Mouse (Mus musculus) hindbrain, embryonic 14.5 days (tissue): ENCODE results near the gene Sarm1. TPM values are rescaled to one million over a fixed set of nuclear protein-coding genes. Genes with fewer than 3 reads are reported as not detected.

ENCODE experiments used
- ATAC-seq: fragments of 200-750 bp; cut with Nextera tagmentation; 2 replicates; pipeline ENCODE4 v1.8.0; 2017; ENCODE audit warnings: moderate number of reproducible peaks, mild to moderate bottlenecking, moderate TSS enrichment, moderate library complexity; ENCODE audit not compliant: low FRiP score
- DNase-seq: peaks from one replicate; pipeline ENCODE4 v3.0.0-alpha.2; 2015; ENCODE audit warnings: low spot score
- H3K27ac ChIP-seq: fragments of 300-500 bp; sonication (generic); 2 replicates; pipeline ENCODE4 v1.5.1; 2014; ENCODE audit warnings: mild to moderate bottlenecking, moderate library complexity
- H3K27me3 ChIP-seq: fragments of 300-500 bp; sonication (generic); 2 replicates; pipeline ENCODE4 v1.6.1; 2014; ENCODE audit warnings: mild to moderate bottlenecking, low read length, mixed read lengths; ENCODE audit not compliant: control insufficient read depth, insufficient read depth
- H3K36me3 ChIP-seq: fragments of 300-500 bp; sonication (generic); replicated peaks from 2 replicates; pipeline ENCODE4 v1.6.1; 2014; ENCODE audit not compliant: control insufficient read depth, insufficient read depth
- H3K4me1 ChIP-seq: fragments of 300-500 bp; sonication (generic); replicated peaks from 2 replicates; pipeline ENCODE4 v1.6.1; 2014; ENCODE audit warnings: antibody characterized with exemption, low read length, mixed read lengths; ENCODE audit not compliant: control insufficient read depth, insufficient read depth
- H3K4me2 ChIP-seq: fragments of 300-500 bp; sonication (generic); replicated peaks from 2 replicates; pipeline ENCODE4 v1.6.1; 2014; ENCODE audit warnings: mild to moderate bottlenecking, moderate library complexity
- H3K4me3 ChIP-seq: fragments of 300-500 bp; sonication (generic); replicated peaks from 2 replicates; pipeline ENCODE4 v1.5.1; 2014; ENCODE audit warnings: mild to moderate bottlenecking, low read length
- H3K9ac ChIP-seq: fragments of 300-500 bp; sonication (generic); 2 replicates; pipeline ENCODE4 v1.6.1; 2014
- H3K9me3 ChIP-seq: fragments of 300-500 bp; sonication (generic); 2 replicates; pipeline ENCODE4 v1.6.1; 2016; ENCODE audit warnings: low read length; ENCODE audit not compliant: control insufficient read depth
- WGBS: fragments of 180-500 bp; shearing (Covaris S2); extraction: QIAGEN DNeasy Blood & Tissue Kit; methylation state at CpG from one replicate; pipeline ENCODE4 v1.1.7; 2014; 5-methylcytosine and 5-hydroxymethylcytosine counted together
- polyA plus RNA-seq: library from polyadenylated mRNA; unstranded; fragments of >200 nt; fragmentation: Nextera tagmentation; extraction: Ambion mirVana; gene quantifications from 2 replicates; pipeline ENCODE4 v1.2.1, GENCODE M21; 2014

Sarm1 gene
- 52.0 and 55.1 TPM in 2 replicates for polyA plus RNA-seq

GRCm38 (mm10) chr11:78497544-78498522 is at the start of gene Sarm1:
Gene Sarm1 (minus strand): TSS chr11:78497754.
- Histone ChIP-seq H3K4me2 (peak within 1 kb of the TSS; percentile 79), H3K9me3 (no peaks in the 10 kb centered on the region), H3K27ac (peak within 1 kb of the TSS; percentile 94), H3K9ac (peak within 1 kb of the TSS; percentile 85), H3K4me1 (peaks cover 31% of the 10 kb centered on the region), H3K27me3 (peaks cover 7% of the 10 kb centered on the region; the same call in 1 of the 2 replicates), H3K36me3 (no peaks in the 10 kb centered on the region), H3K4me3 (peak within 1 kb of the TSS; percentile 79)
- 3% methylated on average over 36 of the region's 36 CpGs for WGBS
- ATAC-seq (peak; percentile 97), DNase-seq (peak; percentile 96)

- peaks cover 38% of the 10 kb centered on the region for H3K36me3 ChIP-seq
- no peak for ATAC-seq
- no peak overlapping the region for H3K9ac ChIP-seq
- H3K9me3 ChIP-seq: no peaks in the 10 kb centered on the region
- H3K27me3 ChIP-seq: no peaks in the 10 kb centered on the region
- H3K4me2 ChIP-seq: no peak overlapping the region
- no peak overlapping the region for H3K27ac ChIP-seq
- DNase-seq: no peak
- H3K4me3 ChIP-seq: no peak overlapping the region
- H3K4me1 ChIP-seq: peaks cover 11% of the 10 kb centered on the region; the same call in 1 of the 2 replicates
- 83% methylated on average over 8 of the region's 8 CpGs for WGBS
These were observed 47.6 kb upstream of the Sarm1 start for GRCm38 (mm10) chr11:78545181-78545580.

- Histone ChIP-seq H3K4me3 (no peak overlapping the region), H3K36me3 (peaks cover 44% of the 10 kb centered on the region), H3K27me3 (no peaks in the 10 kb centered on the region), H3K4me1 (peaks cover 6% of the 10 kb centered on the region; the same call in 1 of the 2 replicates), H3K9me3 (no peaks in the 10 kb centered on the region), H3K4me2 (no peak overlapping the region), H3K9ac (no peak overlapping the region), H3K27ac (no peak overlapping the region)
- 96% methylated on average over 7 of the region's 7 CpGs for WGBS
- DNase-seq (no peak), ATAC-seq (no peak)
These were observed 47.0 kb upstream of the Sarm1 start for GRCm38 (mm10) chr11:78544449-78545111.

- Histone ChIP-seq H3K4me1 (peaks cover 13% of the 10 kb centered on the region), H3K9ac (no peak overlapping the region), H3K27me3 (no peaks in the 10 kb centered on the region), H3K36me3 (peaks cover 55% of the 10 kb centered on the region), H3K9me3 (no peaks in the 10 kb centered on the region), H3K4me2 (no peak overlapping the region), H3K27ac (no peak overlapping the region), H3K4me3 (no peak overlapping the region)
- WGBS: 90% methylated on average over 3 of the region's 3 CpGs
- DNase-seq (no peak), ATAC-seq (no peak)
These were observed 42.8 kb upstream of the Sarm1 start for GRCm38 (mm10) chr11:78540358-78540757.

- Histone ChIP-seq H3K4me3 (peak overlapping the region; percentile 75), H3K27ac (peak overlapping the region; percentile 86), H3K9ac (peak overlapping the region; percentile 88), H3K4me1 (peaks cover 26% of the 10 kb centered on the region), H3K36me3 (peaks cover 31% of the 10 kb centered on the region), H3K27me3 (no peaks in the 10 kb centered on the region), H3K9me3 (no peaks in the 10 kb centered on the region), H3K4me2 (peak overlapping the region; percentile 87)
- 0 out of 2 replicates have a peak, but pooled peaks have one; percentile 1 for ATAC-seq
- 3% methylated on average over 14 of the region's 14 CpGs for WGBS
- no peak for DNase-seq
These were observed 39.1 kb upstream of the Sarm1 start for GRCm38 (mm10) chr11:78536690-78537084.

GRCm38 (mm10) chr11:78536080-78536689 is 38.6 kb upstream of the Sarm1 start, which contains the start of the genes Tnfaip1 and Ift20:
Gene Tnfaip1 (minus strand): TSS chr11:78536332.
Gene Ift20 (plus strand): TSS chr11:78536361.
- peak within 1 kb of the TSS; percentile 88 for H3K9ac ChIP-seq
- H3K27me3 ChIP-seq: no peaks in the 10 kb centered on the region
- peaks cover 27% of the 10 kb centered on the region for H3K36me3 ChIP-seq
- H3K27ac ChIP-seq: peak within 1 kb of the TSS; percentile 86
- peak within 1 kb of the TSS; percentile 75 for H3K4me3 ChIP-seq
- no peaks in the 10 kb centered on the region for H3K9me3 ChIP-seq
- peak; percentile 98 for ATAC-seq
- H3K4me1 ChIP-seq: peaks cover 26% of the 10 kb centered on the region
- peak; percentile 98 for DNase-seq
- peak within 1 kb of the TSS; percentile 87 for H3K4me2 ChIP-seq
- under 1% methylated on average over 52 of the region's 52 CpGs for WGBS

GRCm38 (mm10) chr11:78535376-78536079 is 38.0 kb upstream of the Sarm1 start:
- ATAC-seq: peak; percentile 5; the same call in 1 of the 2 replicates
- 1% methylated on average over 23 of the region's 23 CpGs for WGBS
- peaks cover 20% of the 10 kb centered on the region for H3K36me3 ChIP-seq
- peak overlapping the region; percentile 86 for H3K4me2 ChIP-seq
- H3K4me1 ChIP-seq: peaks cover 26% of the 10 kb centered on the region
- no peaks in the 10 kb centered on the region for H3K9me3 ChIP-seq
- peak overlapping the region; percentile 75 for H3K4me3 ChIP-seq
- H3K27me3 ChIP-seq: no peaks in the 10 kb centered on the region
- H3K27ac ChIP-seq: peak overlapping the region; percentile 77
- peak overlapping the region; percentile 59 for H3K9ac ChIP-seq
- DNase-seq: peak; percentile 65

- ATAC-seq (no peak), DNase-seq (no peak)
- 95% methylated on average over 4 of the region's 4 CpGs for WGBS
- H3K4me1 ChIP-seq: peaks cover 26% of the 10 kb centered on the region
- no peak overlapping the region for H3K9ac ChIP-seq
- peak overlapping the region; percentile 75 for H3K4me3 ChIP-seq
- H3K36me3 ChIP-seq: peaks cover 19% of the 10 kb centered on the region
- H3K9me3 ChIP-seq: no peaks in the 10 kb centered on the region
- H3K4me2 ChIP-seq: peak overlapping the region; percentile 86
- H3K27me3 ChIP-seq: no peaks in the 10 kb centered on the region
- no peak overlapping the region for H3K27ac ChIP-seq
These were observed 37.0 kb upstream of the Sarm1 start for GRCm38 (mm10) chr11:78534516-78534915.
